Mouse (Mus musculus): ENCODE data around the gene Abt1. TPM values are rescaled to one million over a fixed set of nuclear protein-coding genes. Genes with fewer than 3 reads are reported as not detected.
A peak's percentile ranks its signal among the peaks of the same experiment; 100 is the strongest.

The Abt1 gene
- total RNA-seq, 2 experiments from 2014 or later: 4.5 to 5.0 TPM

DNA sequence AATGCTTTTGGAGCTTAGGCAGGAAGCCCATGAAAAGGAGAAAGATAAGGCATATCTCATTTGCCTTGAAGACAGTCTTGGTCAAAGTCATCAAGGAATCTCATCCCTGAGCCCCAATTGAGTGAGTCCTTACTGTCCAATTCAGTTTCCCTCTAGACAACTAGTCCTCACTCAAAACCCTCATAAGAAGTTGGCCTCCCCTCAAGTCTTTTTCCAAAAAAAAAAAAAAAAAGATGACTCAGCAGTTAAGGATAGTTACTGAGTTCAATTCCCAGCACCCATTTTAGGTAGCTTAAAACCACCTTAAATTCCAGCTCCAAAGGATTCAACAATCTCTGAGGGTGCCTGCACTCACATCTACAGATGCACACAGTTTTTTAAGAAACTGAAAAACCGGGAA lies 40.5 kb downstream of the Abt1 start:
- DNase-seq: no peak
- intact Hi-C loops (cut with DNase I): no loop called here

DNA sequence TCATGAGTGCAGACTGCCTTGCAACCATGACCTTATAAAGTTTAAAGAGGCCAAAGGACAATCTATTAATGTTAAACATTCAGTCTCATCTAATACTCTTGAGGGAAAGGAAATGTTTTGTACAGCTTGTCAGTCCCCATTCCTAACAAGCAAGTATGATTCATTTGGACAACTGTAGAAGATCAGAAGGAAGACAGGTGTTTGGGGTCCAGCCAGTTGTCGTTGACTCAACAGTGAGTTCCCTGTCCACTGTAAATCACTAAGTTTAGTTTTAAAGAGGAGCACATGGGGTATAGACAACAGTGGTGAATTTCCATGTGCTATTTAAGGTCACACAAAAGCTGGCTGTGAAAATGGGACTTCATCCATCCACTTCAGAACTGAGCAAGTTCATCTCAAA lies 51.2 kb downstream of the Abt1 start:
- intact Hi-C loops (cut with DNase I): no loop called here
- no peak for DNase-seq

DNA sequence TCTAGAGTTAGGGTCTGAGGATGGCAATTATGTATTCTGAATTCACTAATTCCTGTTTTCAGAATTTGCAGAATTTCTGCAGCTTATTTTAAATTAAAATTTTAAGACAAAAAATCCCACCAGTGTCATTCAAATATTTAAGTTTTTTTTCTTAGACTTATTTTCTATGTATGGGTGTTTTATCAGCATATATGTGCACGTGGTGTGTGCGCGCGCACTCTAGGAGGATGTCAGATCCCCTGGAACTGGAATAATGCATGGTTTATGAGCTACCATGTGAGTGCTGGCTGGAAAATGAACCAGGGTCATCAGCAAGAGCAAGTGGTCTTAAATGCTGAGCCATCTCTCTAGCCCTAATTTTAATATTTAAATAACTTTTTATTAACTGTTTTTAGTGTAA lies 53.6 kb downstream of the Abt1 start:
- intact Hi-C loops (cut with DNase I): no loop called here
- no peak for DNase-seq

DNA sequence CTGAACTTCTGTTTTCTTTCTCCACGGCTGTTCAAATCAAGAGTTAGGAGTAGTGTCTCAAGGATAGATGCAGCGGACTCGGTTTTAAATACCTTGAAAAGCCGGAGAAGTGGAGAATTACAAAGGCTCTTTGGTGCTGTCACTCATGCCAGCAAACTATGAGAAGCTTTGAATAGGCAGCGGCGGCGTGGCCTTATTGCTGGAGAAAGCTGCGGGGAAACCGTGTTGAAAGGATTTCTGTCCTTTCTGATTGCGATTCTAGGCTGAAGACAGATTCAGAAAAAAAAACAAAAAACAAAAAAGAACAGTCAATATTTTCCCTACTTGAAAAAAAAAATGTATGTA lies 54.3 kb downstream of the Abt1 start:
- no peak for DNase-seq
- intact Hi-C loops (cut with DNase I): loop anchor here (5.0 kb wide), 1 partner anchor 148 kb away; no protein-coding TSS in a partner anchor

DNA sequence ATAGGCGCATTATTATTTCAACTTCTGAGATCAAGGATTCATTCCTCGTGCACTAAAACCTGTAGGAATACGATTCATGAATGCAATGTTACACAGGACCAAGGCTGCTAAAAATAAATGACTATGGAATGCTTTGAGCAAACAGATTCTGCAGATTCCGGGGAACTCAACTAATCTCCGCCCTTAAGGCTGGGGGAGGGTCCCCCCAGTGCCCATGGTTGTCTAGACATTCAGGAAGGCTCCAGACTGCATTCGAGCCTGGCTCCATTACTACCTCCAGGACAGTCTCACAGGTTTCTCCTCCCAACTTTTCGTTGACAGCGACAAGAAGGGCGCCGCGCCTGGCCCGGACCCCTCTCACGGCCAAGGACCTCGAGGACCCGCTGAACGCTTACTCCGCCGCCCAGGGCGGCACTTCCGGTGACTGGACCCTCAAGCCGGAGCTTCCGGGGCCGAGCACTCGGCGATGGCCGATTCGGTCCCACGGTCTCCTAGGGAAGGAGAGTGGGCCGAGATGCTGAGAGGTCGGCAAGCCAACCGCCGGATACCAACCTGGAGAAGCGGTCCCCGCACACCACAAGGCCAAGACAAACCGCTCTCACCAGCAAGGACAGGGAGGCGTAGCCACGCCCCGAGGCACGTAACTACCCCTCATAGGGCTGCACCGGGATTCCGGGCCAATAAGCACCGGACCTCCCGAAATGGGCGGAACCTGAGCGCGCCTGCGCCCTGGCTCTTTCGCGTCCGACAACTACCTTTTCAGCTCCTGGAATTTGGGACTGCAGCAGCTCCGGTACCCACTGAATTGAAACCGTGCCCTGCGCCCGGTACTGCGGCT lies 54.9 kb downstream of the Abt1 start, which contains the start of gene Zfp322a:
TSS of gene Zfp322a (minus strand) at position 626 of the 838 bp plus-strand sequence.
- intact Hi-C loops (cut with DNase I): loop anchor here (5.0 kb wide), 1 partner anchor 148 kb away; no protein-coding TSS in a partner anchor
- peak; percentile 96 for DNase-seq

Other genes with a start within 250 kb of the Abt1 start
- gene Vmn1r220, start 235.9 kb downstream of the Abt1 start, total RNA-seq (2021): not detected
- gene Vmn1r221, start 209.7 kb downstream of the Abt1 start, total RNA-seq (2021): not detected
- gene Vmn1r222, start 187.9 kb downstream of the Abt1 start, total RNA-seq (2021): not detected
- gene Vmn1r223, start 176.7 kb downstream of the Abt1 start, total RNA-seq (2021): not detected
- gene Zfp322a, start 54.7 kb downstream of the Abt1 start, total RNA-seq (2021): 10 to 100 TPM; 18.8 to 21.7 TPM
- not detected for gene Btn1a1, start 42.0 kb upstream of the Abt1 start, total RNA-seq (2021)
- gene Btn2a2, start 65.0 kb upstream of the Abt1 start, total RNA-seq (2021): not detected
- 100 to 1,000 TPM; 465 to 538 TPM for gene Hist1h4h, start 107.2 kb upstream of the Abt1 start, total RNA-seq (2021)
- gene Hist1h2af, start 110.0 kb upstream of the Abt1 start, total RNA-seq (2021): 100 to 1,000 TPM in 1 of 2 experiments, 10 to 100 TPM in 1; 49.0 to 131 TPM
- 10 to 100 TPM; 13.1 to 34.3 TPM for gene Hist1h3g, start 111.6 kb upstream of the Abt1 start, total RNA-seq (2021)
- gene Hist1h2bh, start 119.5 kb upstream of the Abt1 start, total RNA-seq (2021): 1 to 10 TPM; 3.7 to 7.4 TPM
- 10 to 100 TPM; 21.6 to 40.3 TPM for gene Hist1h3f, start 120.2 kb upstream of the Abt1 start, total RNA-seq (2021)
- 100 to 1,000 TPM; 106 to 209 TPM for gene Hist1h4f, start 127.8 kb upstream of the Abt1 start, total RNA-seq (2021)
- gene Hist1h1d, start 129.4 kb upstream of the Abt1 start, total RNA-seq (2021): 10 to 100 TPM in 1 of 2 experiments, 1 to 10 TPM in 1; 5.2 to 11.7 TPM
- gene Hist1h3e, start 138.5 kb upstream of the Abt1 start, total RNA-seq (2021): 10 to 100 TPM; 49.0 to 79.9 TPM
- 10 to 100 TPM in 1 of 2 experiments, 1 to 10 TPM in 1; 8.6 to 27.9 TPM for gene Hist1h2ae, start 147.4 kb upstream of the Abt1 start, total RNA-seq (2021)
- gene Hist1h2bg, start 147.5 kb upstream of the Abt1 start, total RNA-seq (2021): 100 to 1,000 TPM; 100 to 175 TPM
- 10 to 100 TPM; 45.4 to 89.0 TPM for gene Hist1h2bf, start 150.3 kb upstream of the Abt1 start, total RNA-seq (2021)
- gene Hist1h2ad, start 150.5 kb upstream of the Abt1 start, total RNA-seq (2021): 10 to 100 TPM; 15.1 to 24.5 TPM
- gene Hist1h3d, start 151.9 kb upstream of the Abt1 start, total RNA-seq (2021): 10 to 100 TPM in 1 of 2 experiments, 1 to 10 TPM in 1; 7.8 to 17.6 TPM
- gene Hist1h4d, start 157.7 kb upstream of the Abt1 start, total RNA-seq (2021): 100 to 1,000 TPM in 1 of 2 experiments, 10 to 100 TPM in 1; 92.0 to 119 TPM
- gene Hist1h2be, start 197.3 kb upstream of the Abt1 start, total RNA-seq (2021): 10 to 100 TPM; 10.5 to 16.6 TPM
- 10 to 100 TPM; 56.8 to 68.5 TPM for gene Hist1h1e, start 198.7 kb upstream of the Abt1 start, total RNA-seq (2021)

Data from heart, postnatal 14 days (tissue).